Mouse (Mus musculus) mouse embryonic stem cell (cell line): ENCODE results near the gene Nudt2.

Experiments
- in situ Hi-C, 2 experiments: fragments of 300-500 bp; cut with MboI; formaldehyde crosslinking; loops; 1 replicate in 1 of 2; 3 replicates in 1 of 2; pipeline ENCODE4 v1.14.3; 2019 to 2020; ENCODE audit warnings: low sequenced_read_pairs in 2 of 2, low pct_unique_long_range_greater_than_20kb in 1 of 2, mixed read lengths in 1 of 2; ENCODE audit not compliant: unreplicated experiment in 1 of 2

Nudt2 gene

DNA sequence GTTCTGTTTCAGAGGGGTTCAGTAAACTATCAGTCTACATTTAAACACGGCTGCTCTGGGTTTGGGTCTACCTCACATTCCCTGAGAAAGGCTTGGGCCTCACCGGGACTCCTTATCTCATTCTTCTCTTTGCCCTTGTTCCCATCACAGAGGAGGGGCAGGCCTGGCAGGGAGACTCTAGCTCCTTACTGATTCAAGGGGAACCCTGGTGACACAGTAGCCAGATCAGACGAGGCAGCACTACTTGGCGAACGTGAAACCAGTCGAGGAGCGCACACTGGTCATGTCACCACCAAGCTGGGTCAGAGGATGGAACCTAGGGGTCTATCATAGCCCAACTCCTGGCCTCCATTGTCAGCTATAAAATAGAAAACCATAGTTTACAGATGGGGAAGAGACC is 43.0 kb downstream of the Nudt2 start:
- in situ Hi-C loops = no loop called here

DNA sequence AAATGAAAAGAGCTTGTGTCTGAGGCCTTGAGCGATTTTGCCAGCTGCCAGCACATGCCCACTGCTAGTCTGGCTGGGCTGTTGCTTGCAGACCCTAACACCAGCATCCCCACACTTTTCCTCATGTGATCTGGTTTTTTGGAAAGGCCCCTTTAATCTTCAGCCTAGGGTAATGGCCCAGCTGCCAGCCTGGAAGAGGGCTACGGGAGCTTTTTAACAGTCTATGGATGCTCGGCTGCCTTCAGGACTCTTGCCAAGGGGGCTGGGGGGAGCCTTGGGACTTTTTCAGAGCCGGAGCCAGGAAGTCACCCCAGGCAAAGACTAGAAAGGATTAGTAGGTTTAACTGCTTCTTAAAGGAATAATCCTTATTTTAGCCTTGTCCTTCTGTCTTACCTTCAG is 48.4 kb downstream of the Nudt2 start:
- in situ Hi-C loops = no loop called here

DNA sequence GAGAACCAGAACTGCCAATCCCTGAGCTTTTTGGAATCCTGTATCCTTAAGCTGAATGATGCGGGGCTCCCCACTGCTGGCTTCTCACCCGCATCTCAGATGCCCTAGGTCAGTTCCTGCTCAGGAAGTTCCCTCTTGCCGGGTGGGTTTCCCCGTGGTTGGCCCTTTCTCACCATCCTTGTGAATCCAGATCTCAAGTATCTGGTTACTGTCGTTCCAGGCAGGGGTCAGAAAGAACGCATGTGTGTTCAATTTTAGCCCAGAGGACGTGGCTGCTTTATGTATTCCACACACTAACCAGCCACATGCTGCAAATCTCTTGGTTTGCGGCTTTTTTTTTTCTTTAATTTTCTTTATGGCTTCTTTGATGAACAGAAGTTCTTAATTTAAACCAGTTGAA is 48.8 kb downstream of the Nudt2 start:
- in situ Hi-C loops = no loop called here

DNA sequence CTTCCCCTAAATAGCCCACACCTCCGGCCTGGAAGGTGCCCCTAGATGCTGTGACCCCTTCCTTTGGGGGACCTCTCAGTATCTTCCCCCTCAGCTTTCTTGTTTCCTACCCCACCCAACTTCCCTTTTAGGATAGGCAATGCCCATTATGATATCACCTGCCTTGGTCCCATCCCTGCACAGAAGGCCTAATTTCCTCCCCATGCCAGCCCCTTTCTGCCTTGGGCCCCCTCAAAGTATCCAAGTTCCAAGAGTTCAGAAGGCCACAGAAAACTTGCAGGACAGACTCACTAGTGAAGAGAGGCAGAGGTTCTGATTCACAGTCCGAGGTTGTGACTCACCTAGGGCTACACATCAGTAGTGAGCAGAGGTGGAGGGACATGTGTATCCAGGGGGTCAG is 52.3 kb downstream of the Nudt2 start, which contains the start of gene 1110017D15Rik:
TSS of gene 1110017D15Rik (minus strand) at position 101 of the 400 bp plus-strand sequence.
- in situ Hi-C loops = no loop called here

DNA sequence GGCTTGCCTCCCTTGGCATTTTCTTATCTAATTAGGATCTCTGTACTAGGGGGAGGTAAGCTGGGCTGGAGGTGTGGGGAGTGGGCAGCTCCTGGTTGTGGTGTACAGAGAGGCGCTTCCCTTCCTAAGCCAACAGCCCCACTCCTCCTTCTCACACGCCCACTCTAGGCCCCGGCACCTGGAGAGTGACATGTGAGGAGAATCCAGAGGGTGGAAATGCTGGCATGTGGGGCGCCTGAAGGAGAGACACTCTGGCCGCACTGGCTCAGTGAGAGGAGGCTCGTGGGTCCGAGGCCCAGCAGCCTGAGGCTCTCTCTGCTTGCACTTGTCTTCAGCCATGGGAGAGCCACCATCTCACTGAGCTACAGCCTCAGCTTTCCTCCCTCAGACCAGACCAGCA is 53.4 kb downstream of the Nudt2 start:
- in situ Hi-C loops = no loop called here

DNA sequence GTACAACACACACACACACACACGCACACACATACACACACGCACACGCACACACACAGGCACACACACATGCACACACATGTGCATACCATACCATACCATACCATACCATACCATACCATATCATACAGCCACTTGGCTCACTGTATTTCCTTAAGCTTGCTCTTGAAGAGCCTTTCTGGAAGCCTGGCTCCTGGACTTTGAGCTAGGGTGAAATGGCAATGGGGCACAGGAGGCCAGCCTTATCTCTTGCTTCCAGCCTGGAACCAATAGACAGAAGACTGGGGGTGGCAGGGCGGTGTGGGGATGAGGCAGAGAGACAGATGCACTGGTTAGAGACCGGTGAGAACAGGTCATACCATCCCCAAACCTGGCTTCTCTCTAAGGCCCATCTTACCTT is 54.2 kb downstream of the Nudt2 start:
- in situ Hi-C loops = no loop called here

DNA sequence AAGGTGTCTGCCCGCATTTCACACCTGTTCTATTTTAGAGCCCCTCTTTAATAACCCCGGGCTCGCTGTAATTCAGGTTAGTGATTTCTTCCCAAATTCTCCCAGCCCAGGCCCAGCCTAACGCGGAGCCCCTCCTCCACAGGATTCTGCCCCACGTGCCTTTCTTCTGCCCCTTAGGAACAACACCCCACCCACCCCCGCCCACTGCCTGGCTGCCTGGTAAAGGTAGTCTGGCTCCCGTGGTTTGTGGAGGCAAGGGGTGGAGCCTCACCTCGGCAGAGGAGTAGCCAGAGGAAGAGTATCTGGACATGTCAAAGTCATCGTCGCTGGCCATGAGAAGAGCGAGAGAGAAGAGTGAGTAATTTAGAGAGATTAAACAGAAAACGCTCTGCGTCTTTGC is 55.7 kb downstream of the Nudt2 start:
- in situ Hi-C loops = no loop called here

DNA sequence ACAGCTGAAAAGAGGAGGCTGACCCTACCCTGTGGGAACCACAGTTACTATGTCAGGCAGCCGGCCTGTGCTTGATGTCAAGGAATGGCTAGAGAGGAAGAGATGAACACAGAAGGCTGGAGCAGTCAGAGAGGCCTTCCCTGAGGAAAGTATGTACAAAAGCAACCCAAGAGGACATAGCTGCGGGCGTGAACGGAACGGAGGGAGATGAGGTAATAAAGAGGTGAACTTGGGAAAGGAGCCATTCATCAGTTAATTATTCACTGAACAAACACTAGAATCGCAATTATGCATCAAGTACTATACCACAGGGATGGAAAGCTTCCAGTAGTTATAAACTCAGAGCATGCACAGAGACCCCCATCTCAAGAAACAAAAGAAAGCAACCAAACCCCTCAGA is 57.2 kb downstream of the Nudt2 start:
- in situ Hi-C loops = no loop called here

DNA sequence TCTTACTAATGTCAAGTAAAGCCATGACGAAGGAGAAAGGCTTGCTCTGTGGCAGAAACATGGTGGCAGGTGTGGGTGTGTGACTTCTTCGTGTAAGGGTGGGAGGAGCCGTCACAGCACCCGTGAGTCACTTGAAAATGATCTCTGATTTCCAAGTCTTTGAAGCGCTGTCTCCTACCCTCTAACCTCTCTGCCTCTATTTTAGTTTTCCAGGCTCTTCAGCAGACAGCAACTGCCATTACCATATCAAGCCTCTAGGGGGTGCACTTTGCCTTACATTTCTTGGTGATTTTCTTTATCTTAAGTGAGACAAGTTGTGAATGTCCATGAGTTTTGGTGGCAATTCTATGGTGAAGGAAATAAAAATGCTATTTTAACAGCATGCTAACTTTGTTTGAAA is 57.8 kb downstream of the Nudt2 start:
- in situ Hi-C loops = no loop called here

DNA sequence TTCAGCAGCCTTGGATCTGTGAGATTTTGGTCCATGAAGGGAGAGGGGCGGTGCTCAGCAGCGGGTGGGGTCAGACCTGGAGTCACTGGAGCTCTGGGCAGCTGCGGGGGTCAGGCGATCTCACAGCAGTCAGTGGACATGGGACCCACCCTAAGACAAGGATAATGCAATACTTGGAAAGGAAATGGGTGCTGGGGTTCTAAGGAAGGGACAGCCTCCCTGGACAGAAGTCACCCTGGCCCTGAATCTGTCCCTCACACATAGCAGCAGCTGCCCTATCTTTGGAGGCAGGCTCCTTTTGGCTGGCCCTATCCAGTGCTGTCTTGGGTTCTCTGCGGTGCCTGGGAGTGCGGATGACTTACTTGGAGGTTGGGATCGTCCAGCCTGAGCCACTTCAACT is 58.9 kb downstream of the Nudt2 start:
- in situ Hi-C loops = no loop called here

DNA sequence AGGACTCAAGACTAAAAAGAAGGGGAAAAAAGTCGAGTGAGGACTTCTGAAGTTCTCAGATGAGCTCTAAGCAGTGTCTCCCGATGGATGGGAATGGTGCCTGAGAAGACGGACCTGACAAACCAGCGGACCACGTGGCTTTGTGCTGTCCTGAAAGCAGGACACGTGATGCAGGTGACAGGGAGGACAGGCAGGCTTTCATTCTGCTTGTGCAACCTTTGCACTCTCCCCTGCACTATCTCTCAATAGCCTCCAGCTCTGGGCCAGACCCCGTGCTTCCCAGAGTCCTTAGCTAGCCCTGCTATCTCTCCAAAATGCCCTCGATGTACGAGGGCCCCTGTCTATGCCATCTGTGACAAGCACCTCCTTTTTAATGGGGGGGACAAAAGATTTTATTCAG is 59.9 kb downstream of the Nudt2 start:
- in situ Hi-C loops = no loop called here

DNA sequence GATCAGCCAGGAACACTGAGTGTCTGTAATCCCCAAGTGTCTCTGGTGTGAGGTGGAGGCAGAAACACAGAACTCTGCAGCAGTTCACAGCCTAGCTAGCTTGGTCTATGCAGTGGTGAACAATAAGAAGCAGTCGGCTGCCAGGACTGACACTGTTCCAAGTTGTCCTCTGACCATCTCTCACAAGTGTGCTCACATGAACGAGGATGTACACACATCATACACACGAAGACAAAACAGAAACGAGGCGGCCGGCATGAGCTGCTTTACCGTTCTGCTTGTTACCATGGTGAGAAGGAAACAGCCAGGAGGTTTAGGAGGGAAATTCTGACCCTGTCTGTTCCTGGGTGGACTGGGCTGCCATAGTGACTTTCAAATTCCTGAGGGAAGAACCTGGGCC is 61.6 kb downstream of the Nudt2 start:
- in situ Hi-C loops = no loop called here

DNA sequence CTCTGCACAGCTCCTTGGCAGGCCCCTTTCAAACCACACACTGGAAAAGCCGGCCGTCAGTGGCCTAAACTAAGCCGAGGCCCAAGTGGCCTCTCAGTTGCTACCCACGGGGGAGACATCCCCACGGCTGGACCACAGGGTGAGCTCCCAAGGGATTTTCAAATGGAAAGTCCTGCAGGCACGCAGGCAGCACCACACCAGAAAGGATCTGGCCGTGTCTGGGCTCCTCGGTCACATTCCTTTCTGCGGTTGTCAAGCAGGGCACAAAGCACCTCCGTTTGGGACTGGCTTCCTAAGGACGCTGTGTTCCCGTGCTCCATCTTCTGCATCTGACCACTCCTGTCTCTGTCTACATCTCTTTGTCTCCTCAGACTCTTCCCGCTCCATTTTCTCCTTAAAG is 62.1 kb downstream of the Nudt2 start:
- in situ Hi-C loops = no loop called here

DNA sequence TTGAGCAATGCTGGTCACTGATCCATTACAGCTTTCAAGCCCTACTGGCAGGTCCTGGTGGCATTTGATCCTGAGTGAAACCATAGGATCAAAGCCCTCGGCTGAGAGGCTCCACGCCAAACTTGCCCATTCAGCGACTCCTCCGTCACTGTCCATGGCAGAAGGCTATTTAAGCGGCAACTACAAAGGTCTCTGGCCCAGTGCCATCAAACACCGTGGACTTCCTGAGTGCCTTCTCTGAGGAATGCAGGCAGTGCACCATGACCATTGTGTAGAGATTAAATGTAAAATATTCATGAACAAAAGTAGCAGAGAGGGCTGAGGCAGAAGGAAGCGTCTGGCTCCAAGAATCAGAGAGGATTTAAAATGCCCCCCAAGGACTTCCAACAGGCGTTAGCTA is 63.0 kb downstream of the Nudt2 start:
- in situ Hi-C loops = no loop called here
